Mouse (Mus musculus) E14TG2a.4 (cell line): ENCODE data around the gene Zmynd8.
A peak's percentile ranks its signal among the peaks of the same experiment; 100 is the strongest.

Source experiments
- H3K27me3 ChIP-seq: 2 replicates; pipeline ENCODE4 v1.6.1; 2014; ENCODE audit warnings: low read length, control low read depth; ENCODE audit not compliant: insufficient read depth
- H3K36me3 ChIP-seq: 2 replicates; pipeline ENCODE4 v1.6.1; 2014; ENCODE audit warnings: low read length, control low read depth; ENCODE audit not compliant: insufficient read depth
- H3K4me1 ChIP-seq: replicated peaks from 2 replicates; pipeline ENCODE4 v1.6.1; 2014; ENCODE audit warnings: low read depth, low read length, control low read depth
- H3K4me3 ChIP-seq: replicated peaks from 2 replicates; pipeline ENCODE4 v1.5.1; 2014; ENCODE audit warnings: mild to moderate bottlenecking, low read length
- H3K9me3 ChIP-seq: 2 replicates; pipeline ENCODE4 v1.6.1; 2014; ENCODE audit warnings: low read length, control low read depth
- CTCF ChIP-seq: conservative IDR thresholded peaks from 2 replicates; pipeline ENCODE4 v1.5.1; 2014; ENCODE audit warnings: low read length
- NANOG ChIP-seq: IDR thresholded peaks from 2 replicates; pipeline ENCODE4 v1.6.1; 2014; ENCODE audit warnings: borderline replicate concordance, low read length, mixed read lengths
- POU5F1 ChIP-seq: IDR thresholded peaks from 2 replicates; pipeline ENCODE4 v1.6.1; 2014; ENCODE audit warnings: low read length, borderline replicate concordance

Gene Zmynd8

DNA sequence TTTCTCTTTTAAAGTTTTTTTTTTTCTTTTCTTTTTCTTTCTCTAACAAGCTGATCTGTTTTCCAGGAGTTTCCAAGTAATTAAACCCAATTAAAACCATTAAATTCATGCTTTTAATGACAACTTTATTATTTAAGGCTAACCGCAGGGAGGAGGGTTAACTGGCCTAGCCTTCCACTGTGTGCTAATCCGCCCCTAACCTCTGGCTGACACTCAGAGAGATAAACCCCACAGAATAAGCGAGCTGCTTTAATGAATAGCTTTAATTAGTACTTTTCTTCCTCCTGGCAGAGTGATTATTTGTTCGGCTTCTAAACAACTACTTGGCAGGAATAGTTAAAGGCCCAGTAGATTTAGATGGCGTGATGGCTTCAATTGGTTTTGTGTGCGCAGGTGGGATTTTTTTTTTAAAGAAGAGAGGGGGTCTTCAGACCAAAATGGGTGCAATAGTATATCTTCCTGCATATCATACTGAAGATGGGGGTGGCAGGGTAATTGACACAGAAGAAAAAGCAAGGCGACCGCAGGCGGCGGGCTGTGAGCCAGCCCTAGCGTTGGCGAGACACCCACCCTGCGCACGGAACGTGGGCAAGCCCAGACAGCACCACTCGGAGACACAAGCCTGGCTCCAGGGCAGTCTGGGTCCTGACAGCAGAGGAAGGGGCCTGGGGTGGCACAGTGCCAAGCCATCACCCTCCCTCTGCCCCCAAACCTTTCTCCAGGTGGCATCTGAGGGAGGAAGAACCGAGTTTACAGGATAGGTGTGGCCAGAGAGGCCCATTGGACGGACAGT lies 153.3 kb downstream of the Zmynd8 start:
- TF ChIP-seq NANOG (no peak), CTCF (no peak)
- Histone ChIP-seq H3K9me3 (no peaks in the 10 kb centered on the region), H3K4me1 (peaks cover 63% of the 10 kb centered on the region), H3K4me3 (peak overlapping the region; percentile 50), H3K27me3 (peaks cover 24% of the 10 kb centered on the region), H3K36me3 (no peaks in the 10 kb centered on the region)

DNA sequence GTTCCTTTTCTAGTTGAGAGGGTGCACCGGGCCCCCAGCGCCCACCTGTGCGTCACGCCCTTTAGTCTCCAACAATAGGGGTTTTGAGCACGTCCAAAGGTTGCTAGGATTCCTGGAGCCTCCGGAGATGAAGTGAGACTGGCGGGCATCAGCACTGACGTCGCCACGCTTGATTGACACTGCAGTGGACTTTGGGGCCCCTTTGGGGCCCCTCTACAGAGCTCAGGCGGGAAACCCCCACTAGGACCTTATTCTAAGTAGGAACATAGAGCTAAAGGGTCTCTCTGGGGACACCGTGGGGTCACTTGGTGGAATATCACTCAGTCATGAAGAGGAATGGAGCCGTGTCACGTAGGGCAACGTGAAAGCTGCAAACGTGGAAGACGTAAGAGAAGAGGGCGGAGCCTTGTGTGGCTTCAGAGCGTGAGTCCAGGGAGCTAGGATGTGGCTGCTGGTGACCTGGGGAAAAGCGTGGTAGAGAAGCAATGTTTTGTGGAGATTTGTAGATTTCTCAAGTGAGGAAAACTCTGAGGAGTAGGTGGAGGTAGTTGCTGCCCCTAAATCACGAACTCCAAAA lies 156.5 kb downstream of the Zmynd8 start:
- Histone ChIP-seq H3K4me3 (peak overlapping the region; percentile 54), H3K36me3 (no peaks in the 10 kb centered on the region), H3K4me1 (peaks cover 66% of the 10 kb centered on the region), H3K27me3 (peaks cover 9% of the 10 kb centered on the region), H3K9me3 (no peaks in the 10 kb centered on the region)
- TF ChIP-seq NANOG: no peak
- TF ChIP-seq POU5F1: no peak
- no peak for TF ChIP-seq CTCF

DNA sequence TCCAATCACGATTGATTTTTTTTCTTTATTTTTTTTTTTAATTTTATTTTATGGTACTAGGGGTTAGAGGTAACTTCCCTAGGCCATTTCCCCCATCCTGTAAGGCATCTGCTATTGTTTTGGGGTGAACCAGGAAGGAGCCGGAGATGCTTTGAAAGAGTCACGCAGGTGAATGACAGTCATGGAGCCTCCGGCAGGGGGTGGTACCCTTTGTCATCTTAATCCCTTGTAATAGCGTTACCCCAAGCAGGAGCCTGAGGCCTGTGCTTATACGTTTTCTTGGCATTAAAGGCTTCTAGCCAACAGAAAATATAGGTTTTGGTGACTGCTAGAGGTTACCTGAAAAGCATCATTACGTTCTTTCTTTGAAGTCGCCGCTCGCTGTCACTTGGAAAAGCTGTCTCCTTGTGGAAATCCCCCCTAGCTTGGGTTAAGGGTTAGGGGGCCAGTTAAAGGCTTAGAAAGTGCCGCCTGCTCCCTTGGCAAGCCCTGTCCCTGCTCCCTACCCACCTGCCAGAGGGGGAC lies 157.2 kb downstream of the Zmynd8 start:
- peaks cover 4% of the 10 kb centered on the region for H3K9me3 ChIP-seq
- no peaks in the 10 kb centered on the region for H3K36me3 ChIP-seq
- H3K4me1 ChIP-seq: peaks cover 66% of the 10 kb centered on the region
- peak overlapping the region; percentile 54 for H3K4me3 ChIP-seq
- peaks cover 10% of the 10 kb centered on the region for H3K27me3 ChIP-seq
- no peak for TF ChIP-seq CTCF
- TF ChIP-seq POU5F1: no peak
- no peak for TF ChIP-seq NANOG

DNA sequence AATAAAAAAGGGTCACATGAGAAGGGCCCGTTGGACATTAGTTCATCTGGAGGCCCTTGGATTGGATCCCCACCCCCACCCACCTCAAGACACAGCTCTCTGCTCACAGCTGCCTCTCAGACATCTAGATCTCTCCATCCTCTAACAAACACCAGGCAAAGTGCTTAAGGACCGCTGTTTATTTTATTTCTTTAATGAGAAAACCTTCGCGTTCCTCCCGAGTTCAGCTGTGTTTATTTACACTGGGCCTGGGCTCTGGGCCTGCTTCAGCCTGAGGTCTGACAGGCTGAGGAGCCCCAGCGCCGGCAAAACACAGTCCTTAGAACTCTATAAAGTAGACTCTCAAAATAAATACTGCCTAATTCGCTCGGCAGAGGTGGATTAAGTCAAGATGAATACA lies 157.8 kb downstream of the Zmynd8 start:
- TF ChIP-seq CTCF (no peak), NANOG (no peak), POU5F1 (no peak)
- Histone ChIP-seq H3K4me3 (no peak overlapping the region), H3K36me3 (no peaks in the 10 kb centered on the region), H3K4me1 (peaks cover 62% of the 10 kb centered on the region), H3K9me3 (peaks cover 10% of the 10 kb centered on the region), H3K27me3 (peaks cover 13% of the 10 kb centered on the region)

DNA sequence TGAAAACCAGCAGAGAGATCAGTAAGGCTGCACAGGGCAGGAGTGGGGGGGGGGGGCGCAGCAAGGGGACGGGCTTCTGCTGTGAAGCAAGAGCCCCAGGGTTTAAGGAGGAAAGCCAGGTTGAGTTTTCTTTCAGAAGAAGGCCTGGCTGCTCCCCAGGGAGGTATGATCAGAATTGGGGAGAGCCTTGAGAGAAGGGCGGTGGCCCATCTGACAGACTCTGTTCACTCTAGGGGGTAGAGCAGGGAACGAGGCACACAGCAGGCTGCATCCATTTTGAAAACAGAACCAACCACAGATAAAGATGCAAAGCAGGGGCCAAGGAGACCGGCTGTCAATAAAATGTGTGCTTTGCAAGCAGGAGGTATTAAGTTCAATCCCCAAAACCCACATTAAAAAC lies 158.4 kb downstream of the Zmynd8 start:
- Histone ChIP-seq H3K4me1 (peaks cover 56% of the 10 kb centered on the region), H3K27me3 (peaks cover 14% of the 10 kb centered on the region), H3K4me3 (no peak overlapping the region), H3K9me3 (peaks cover 16% of the 10 kb centered on the region), H3K36me3 (no peaks in the 10 kb centered on the region)
- peak; percentile 8; the same call in 1 of the 2 replicates for TF ChIP-seq NANOG
- TF ChIP-seq POU5F1: no peak

DNA sequence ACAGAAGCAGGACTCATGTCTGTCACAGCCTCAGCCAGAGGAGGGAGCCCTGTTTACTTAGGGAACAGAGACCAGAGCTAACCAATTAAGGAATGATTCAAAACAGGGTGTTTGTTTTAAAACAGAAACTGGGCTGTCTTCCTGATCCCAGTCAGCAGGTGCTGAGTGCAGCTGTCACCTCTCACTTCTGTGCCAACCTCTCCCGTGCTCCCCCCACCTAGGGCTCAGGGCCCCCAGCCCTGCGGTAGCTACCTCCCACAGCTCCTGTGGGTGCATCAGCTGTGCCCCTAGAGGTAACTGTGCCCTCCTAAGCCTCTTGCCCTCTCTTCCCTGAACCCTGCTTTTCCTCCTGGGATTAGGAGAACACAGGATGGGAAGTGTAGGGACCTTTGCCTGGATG lies 162.5 kb downstream of the Zmynd8 start:
- Histone ChIP-seq H3K4me1 (peaks cover 24% of the 10 kb centered on the region), H3K36me3 (no peaks in the 10 kb centered on the region), H3K4me3 (no peak overlapping the region), H3K9me3 (peaks cover 25% of the 10 kb centered on the region), H3K27me3 (peaks cover 34% of the 10 kb centered on the region)
- TF ChIP-seq CTCF (no peak), POU5F1 (no peak), NANOG (no peak)
